Mouse (Mus musculus) telencephalon, adult 2 months (tissue): ENCODE measurements around the gene Dnttip1.
"Not testable (repeated sequence)": the region's sequence is repeated elsewhere in the genome, so short reads cannot be mapped to it uniquely, and the experiment has no call there.

Experiments used
- DNase-seq: peaks from one replicate; pipeline ENCODE4 v3.0.0-alpha.2; 2011; ENCODE audit warnings: low read depth, low spot score

Gene Dnttip1

GRCm38 (mm10) chr2:164779481-164780086 is 33.8 kb downstream of the Dnttip1 start, which contains the start of gene Tnnc2:
TSS of gene Tnnc2 (minus strand) at chr2:164779967.
- no peak for DNase-seq

- no peak for DNase-seq
Measured at GRCm38 (mm10) chr2:164781876-164782275, 36.1 kb downstream of the Dnttip1 start.

GRCm38 (mm10) chr2:164783926-164784581 is 38.3 kb downstream of the Dnttip1 start:
- no peak for DNase-seq

- no peak for DNase-seq
Measured at GRCm38 (mm10) chr2:164784869-164785420, 39.2 kb downstream of the Dnttip1 start.

GRCm38 (mm10) chr2:164785481-164786387 is 40.0 kb downstream of the Dnttip1 start, which contains the start of gene Snx21:
TSS of gene Snx21 (plus strand) at chr2:164785823.
- peak; percentile 84 for DNase-seq

- no peak for DNase-seq
Measured at GRCm38 (mm10) chr2:164786388-164786885, 40.7 kb downstream of the Dnttip1 start.

GRCm38 (mm10) chr2:164787032-164787431 is 41.2 kb downstream of the Dnttip1 start:
- DNase-seq = no peak

- DNase-seq = no peak
Measured at GRCm38 (mm10) chr2:164787779-164788178, 42.0 kb downstream of the Dnttip1 start.

GRCm38 (mm10) chr2:164788411-164788810 is 42.6 kb downstream of the Dnttip1 start:
- no peak for DNase-seq

- DNase-seq = no peak
Measured at GRCm38 (mm10) chr2:164790451-164790850, 44.7 kb downstream of the Dnttip1 start.

- DNase-seq = no peak
Measured at GRCm38 (mm10) chr2:164791841-164792261, 46.1 kb downstream of the Dnttip1 start.

- no peak for DNase-seq
Measured at GRCm38 (mm10) chr2:164792400-164793190, 46.8 kb downstream of the Dnttip1 start.

GRCm38 (mm10) chr2:164793236-164793635 is 47.5 kb downstream of the Dnttip1 start:
- no peak for DNase-seq

GRCm38 (mm10) chr2:164793772-164794171 is 48.0 kb downstream of the Dnttip1 start:
- no peak for DNase-seq

- peak; percentile 81 for DNase-seq
Measured at GRCm38 (mm10) chr2:164794293-164794692, 48.5 kb downstream of the Dnttip1 start.

GRCm38 (mm10) chr2:164795868-164796267 is 50.1 kb downstream of the Dnttip1 start:
- no peak for DNase-seq

GRCm38 (mm10) chr2:164798554-164798953 is 52.8 kb downstream of the Dnttip1 start:
- not testable (repeated sequence) for DNase-seq

GRCm38 (mm10) chr2:164800252-164801004 is 54.6 kb downstream of the Dnttip1 start:
- DNase-seq = no peak

- DNase-seq = no peak
Measured at GRCm38 (mm10) chr2:164803201-164803920, 57.6 kb downstream of the Dnttip1 start.
